Mouse (Mus musculus): ENCODE data around the gene Got2. TPM values are rescaled to one million over a fixed set of nuclear protein-coding genes. Genes with fewer than 3 reads are reported as not detected.

The Got2 gene
- polyA plus RNA-seq, 1 experiment, result not detected

GRCm38 (mm10) chr8:95848734-95849464 lies 39.4 kb downstream of the Got2 start:
- TF ChIP-seq CTCF (IDR thresholded peaks at IDR 0.05; ENCODE audit: insufficient read depth, low read depth, low read length), result no peak
- no peak for TF ChIP-seq POLR2A (IDR thresholded peaks at IDR 0.05; ENCODE audit: insufficient read depth, low read depth, low read length)
- H3K4me1 ChIP-seq (ENCODE audit: control insufficient read depth, insufficient read depth, low read length), result peaks cover 11% of the 10 kb centered on the region
- H3K4me3 ChIP-seq (ENCODE audit: insufficient read depth, low read depth, low read length), result no peak overlapping the region
- H3K27ac ChIP-seq (ENCODE audit: insufficient read depth, low read depth, low read length), result no peak overlapping the region
- WGBS, result 93% methylated on average over 19 of the region's 19 CpGs

GRCm38 (mm10) chr8:95848061-95848551 lies 40.2 kb downstream of the Got2 start:
- peaks cover 16% of the 10 kb centered on the region for H3K4me1 ChIP-seq (ENCODE audit: control insufficient read depth, insufficient read depth, low read length)
- no peak overlapping the region for H3K27ac ChIP-seq (ENCODE audit: insufficient read depth, low read depth, low read length)
- no peak overlapping the region for H3K4me3 ChIP-seq (ENCODE audit: insufficient read depth, low read depth, low read length)
- TF ChIP-seq POLR2A (IDR thresholded peaks at IDR 0.05; ENCODE audit: insufficient read depth, low read depth, low read length) (no peak), CTCF (IDR thresholded peaks at IDR 0.05; ENCODE audit: insufficient read depth, low read depth, low read length) (no peak)
- 83% methylated on average over 24 of the region's 24 CpGs for WGBS

GRCm38 (mm10) chr8:95845026-95845425 lies 43.3 kb downstream of the Got2 start:
- Histone ChIP-seq H3K4me1 (ENCODE audit: control insufficient read depth, insufficient read depth, low read length) (peaks cover 15% of the 10 kb centered on the region; the same call in 1 of the 2 replicates), H3K27ac (ENCODE audit: insufficient read depth, low read depth, low read length) (no peak overlapping the region), H3K4me3 (ENCODE audit: insufficient read depth, low read depth, low read length) (no peak overlapping the region)
- WGBS, result 92% methylated on average over 7 of the region's 7 CpGs
- TF ChIP-seq POLR2A (IDR thresholded peaks at IDR 0.05; ENCODE audit: insufficient read depth, low read depth, low read length) (no peak), CTCF (IDR thresholded peaks at IDR 0.05; ENCODE audit: insufficient read depth, low read depth, low read length) (no peak)

- Histone ChIP-seq H3K4me3 (ENCODE audit: insufficient read depth, low read depth, low read length) (no peak overlapping the region), H3K4me1 (ENCODE audit: control insufficient read depth, insufficient read depth, low read length) (peaks cover 15% of the 10 kb centered on the region; the same call in 1 of the 2 replicates), H3K27ac (ENCODE audit: insufficient read depth, low read depth, low read length) (no peak overlapping the region)
- 95% methylated on average over 6 of the region's 6 CpGs for WGBS
- no peak for TF ChIP-seq CTCF (IDR thresholded peaks at IDR 0.05; ENCODE audit: insufficient read depth, low read depth, low read length)
These were observed 44.4 kb downstream of the Got2 start for GRCm38 (mm10) chr8:95843968-95844367.

GRCm38 (mm10) chr8:95841436-95841835 lies 46.9 kb downstream of the Got2 start:
- H3K27ac ChIP-seq (ENCODE audit: insufficient read depth, low read depth, low read length), result no peak overlapping the region
- TF ChIP-seq CTCF (IDR thresholded peaks at IDR 0.05; ENCODE audit: insufficient read depth, low read depth, low read length), result no peak
- TF ChIP-seq POLR2A (IDR thresholded peaks at IDR 0.05; ENCODE audit: insufficient read depth, low read depth, low read length), result no peak
- WGBS, result 90% methylated on average over 15 of the region's 15 CpGs

GRCm38 (mm10) chr8:95839289-95839688 lies 49.1 kb downstream of the Got2 start:
- WGBS, result 98% methylated on average over 4 of the region's 4 CpGs
- no peak for TF ChIP-seq POLR2A (IDR thresholded peaks at IDR 0.05; ENCODE audit: insufficient read depth, low read depth, low read length)
- no peak for TF ChIP-seq CTCF (IDR thresholded peaks at IDR 0.05; ENCODE audit: insufficient read depth, low read depth, low read length)
- no peak overlapping the region for H3K27ac ChIP-seq (ENCODE audit: insufficient read depth, low read depth, low read length)
- peaks cover 11% of the 10 kb centered on the region; the same call in 1 of the 2 replicates for H3K4me1 ChIP-seq (ENCODE audit: control insufficient read depth, insufficient read depth, low read length)
- no peak overlapping the region for H3K4me3 ChIP-seq (ENCODE audit: insufficient read depth, low read depth, low read length)

More at GRCm38 (mm10) chr8:95841436-95841835, 46.9 kb downstream of the Got2 start:
- peaks cover 11% of the 10 kb centered on the region; the same call in 1 of the 2 replicates for H3K4me1 ChIP-seq (ENCODE audit: control insufficient read depth, insufficient read depth, low read length)
- no peak overlapping the region for H3K4me3 ChIP-seq (ENCODE audit: insufficient read depth, low read depth, low read length)

- TF ChIP-seq CTCF (IDR thresholded peaks at IDR 0.05; ENCODE audit: insufficient read depth, low read depth, low read length), result no peak
- no peak for TF ChIP-seq POLR2A (IDR thresholded peaks at IDR 0.05; ENCODE audit: insufficient read depth, low read depth, low read length)
- H3K4me3 ChIP-seq (ENCODE audit: insufficient read depth, low read depth, low read length), result no peak overlapping the region
- peaks cover 7% of the 10 kb centered on the region for H3K4me1 ChIP-seq (ENCODE audit: control insufficient read depth, insufficient read depth, low read length)
- WGBS, result 93% methylated on average over 10 of the region's 10 CpGs
- no peak overlapping the region for H3K27ac ChIP-seq (ENCODE audit: insufficient read depth, low read depth, low read length)
These were observed 51.1 kb downstream of the Got2 start for GRCm38 (mm10) chr8:95837266-95837665.

- WGBS, result 77% methylated on average over 4 of the region's 4 CpGs
- no peak overlapping the region for H3K4me3 ChIP-seq (ENCODE audit: insufficient read depth, low read depth, low read length)
- no peak overlapping the region for H3K27ac ChIP-seq (ENCODE audit: insufficient read depth, low read depth, low read length)
- H3K4me1 ChIP-seq (ENCODE audit: control insufficient read depth, insufficient read depth, low read length), result peaks cover 7% of the 10 kb centered on the region
- TF ChIP-seq CTCF (IDR thresholded peaks at IDR 0.05; ENCODE audit: insufficient read depth, low read depth, low read length) (no peak), POLR2A (IDR thresholded peaks at IDR 0.05; ENCODE audit: insufficient read depth, low read depth, low read length) (no peak)
These were observed 52.5 kb downstream of the Got2 start for GRCm38 (mm10) chr8:95835891-95836290.

- peaks cover 7% of the 10 kb centered on the region for H3K4me1 ChIP-seq (ENCODE audit: control insufficient read depth, insufficient read depth, low read length)
- whole genome bisulfite sequencing, result 5% methylated on average over 16 of the region's 16 CpGs
- TF ChIP-seq POLR2A (IDR thresholded peaks at IDR 0.05; ENCODE audit: insufficient read depth, low read depth, low read length) (no peak), CTCF (IDR thresholded peaks at IDR 0.05; ENCODE audit: insufficient read depth, low read depth, low read length) (no peak)
- H3K4me3 ChIP-seq (ENCODE audit: insufficient read depth, low read depth, low read length), result no peak overlapping the region
- H3K27ac ChIP-seq (ENCODE audit: insufficient read depth, low read depth, low read length), result no peak overlapping the region
These were observed 54.8 kb downstream of the Got2 start for GRCm38 (mm10) chr8:95833435-95833984.
